Mouse (Mus musculus) heart, embryonic 13.5 days (tissue): ENCODE measurements around the gene Acp4. TPM values are rescaled to one million over a fixed set of nuclear protein-coding genes. Genes with fewer than 3 reads are reported as not detected.

Source experiments
- ATAC-seq: fragments of 200-750 bp; cut with Nextera tagmentation; 2 replicates; pipeline ENCODE4 v1.8.0; 2017; ENCODE audit warnings: moderate TSS enrichment; ENCODE audit not compliant: insufficient number of reproducible peaks, low FRiP score, low TSS enrichment; ENCODE audit errors: extremely low read depth
- H3K27ac ChIP-seq: fragments of 300-500 bp; sonication (generic); replicated peaks from 2 replicates; pipeline ENCODE4 v1.5.1; 2015; ENCODE audit warnings: moderate library complexity, mild to moderate bottlenecking, inconsistent platforms
- H3K27me3 ChIP-seq: fragments of 300-500 bp; sonication (generic); replicated peaks from 2 replicates; pipeline ENCODE4 v1.6.1; 2015; ENCODE audit warnings: mild to moderate bottlenecking, inconsistent platforms
- H3K36me3 ChIP-seq: fragments of 300-500 bp; sonication (generic); 2 replicates; pipeline ENCODE4 v1.6.1; 2015; ENCODE audit warnings: mild to moderate bottlenecking, inconsistent platforms
- H3K4me1 ChIP-seq: fragments of 300-500 bp; sonication (generic); 2 replicates; pipeline ENCODE4 v1.6.1; 2015; ENCODE audit warnings: inconsistent platforms
- H3K4me2 ChIP-seq: fragments of 300-500 bp; sonication (generic); 2 replicates; pipeline ENCODE4 v1.6.1; 2015; ENCODE audit warnings: inconsistent platforms, mild to moderate bottlenecking, moderate library complexity
- H3K4me3 ChIP-seq: fragments of 300-500 bp; sonication (generic); 2 replicates; pipeline ENCODE4 v1.5.1; 2015; ENCODE audit warnings: moderate library complexity, mild to moderate bottlenecking, inconsistent platforms
- H3K9ac ChIP-seq: fragments of 300-500 bp; sonication (generic); 2 replicates; pipeline ENCODE4 v1.6.1; 2015; ENCODE audit warnings: inconsistent platforms, mild to moderate bottlenecking, moderate library complexity
- H3K9me3 ChIP-seq: fragments of 300-500 bp; sonication (generic); 2 replicates; pipeline ENCODE4 v1.6.1; 2016; ENCODE audit warnings: inconsistent platforms
- WGBS: fragments of 180-500 bp; shearing (Covaris S2); methylation state at CpG from one replicate; pipeline ENCODE4 v1.1.7; 2015; ENCODE audit warnings: mixed read lengths; 5-methylcytosine and 5-hydroxymethylcytosine counted together
- polyA plus RNA-seq: library from polyadenylated mRNA; unstranded; fragments of >200 nt; fragmentation: Nextera tagmentation; extraction: Ambion mirVana; gene quantifications from 2 replicates; pipeline ENCODE4 v1.2.1, GENCODE M21; 2015

The Acp4 gene
- polyA plus RNA-seq, 1 experiment from 2014 or later, result not detected

GRCm38 (mm10) chr7:44281586-44281985, 24.4 kb upstream of the Acp4 start:
- 62% methylated on average over 7 of the region's 7 CpGs for WGBS

DNA sequence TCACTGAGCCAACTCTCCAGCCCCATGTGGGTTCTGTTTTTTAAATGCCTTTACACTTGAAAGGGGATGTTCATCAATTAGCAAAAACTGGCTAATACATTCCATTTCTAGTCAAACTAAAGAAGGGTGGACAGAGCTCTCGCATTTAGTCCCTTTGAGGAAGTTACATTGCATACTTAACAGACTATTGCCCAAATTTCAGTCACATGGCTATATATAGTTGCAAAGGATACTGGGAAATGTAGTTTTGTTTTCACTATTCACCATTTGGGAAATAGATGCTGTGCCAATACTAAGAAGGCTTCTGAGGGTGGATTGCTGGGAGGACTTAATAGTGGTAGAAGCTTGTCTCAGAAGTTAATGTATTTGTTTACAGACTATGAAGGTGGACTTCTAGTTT, 23.8 kb upstream of the Acp4 start:
- no peak for ATAC-seq
- Histone ChIP-seq H3K27ac (no peak overlapping the region), H3K4me2 (no peak overlapping the region), H3K4me1 (no peaks in the 10 kb centered on the region), H3K27me3 (peaks cover 30% of the 10 kb centered on the region), H3K9ac (no peak overlapping the region), H3K4me3 (no peak overlapping the region), H3K36me3 (no peaks in the 10 kb centered on the region), H3K9me3 (no peaks in the 10 kb centered on the region)
- 39% methylated on average over 1 of the region's 1 CpGs for WGBS

More at GRCm38 (mm10) chr7:44281586-44281985, 24.4 kb upstream of the Acp4 start:
- peaks cover 27% of the 10 kb centered on the region for H3K27me3 ChIP-seq
- peaks cover 2% of the 10 kb centered on the region; the same call in 1 of the 2 replicates for H3K9me3 ChIP-seq
- no peak overlapping the region for H3K4me3 ChIP-seq
- no peaks in the 10 kb centered on the region for H3K4me1 ChIP-seq
- H3K27ac ChIP-seq, result no peak overlapping the region
- ATAC-seq, result no peak
- H3K4me2 ChIP-seq, result no peak overlapping the region
- H3K9ac ChIP-seq, result no peak overlapping the region
- no peaks in the 10 kb centered on the region for H3K36me3 ChIP-seq

DNA sequence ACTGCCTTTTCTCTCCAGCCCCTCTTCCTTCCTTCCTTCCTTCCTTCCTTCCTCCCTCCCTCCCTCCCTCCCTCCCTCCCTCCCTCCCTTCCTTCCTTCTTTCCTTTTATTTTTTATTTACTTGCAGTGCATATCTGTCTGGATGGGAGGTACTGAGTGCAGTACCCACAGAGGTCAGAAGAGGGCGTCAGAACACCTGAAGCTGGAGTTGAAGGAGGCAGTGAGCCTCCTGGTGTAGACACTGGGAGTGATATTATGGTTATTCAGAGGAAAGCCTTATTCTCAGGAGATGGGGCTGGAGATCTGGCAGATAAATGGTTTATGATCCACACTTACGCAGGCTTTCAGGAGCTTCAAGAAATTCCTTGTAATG, 20.1 kb upstream of the Acp4 start:
- H3K9me3 ChIP-seq, result no peaks in the 10 kb centered on the region
- no peak overlapping the region for H3K4me2 ChIP-seq
- no peak overlapping the region for H3K27ac ChIP-seq
- no peaks in the 10 kb centered on the region for H3K4me1 ChIP-seq
- no peak overlapping the region for H3K4me3 ChIP-seq
- 42% methylated on average over 2 of the region's 2 CpGs for WGBS
- H3K27me3 ChIP-seq, result peaks cover 55% of the 10 kb centered on the region
- H3K36me3 ChIP-seq, result no peaks in the 10 kb centered on the region
- no peak for ATAC-seq
- no peak overlapping the region for H3K9ac ChIP-seq

DNA sequence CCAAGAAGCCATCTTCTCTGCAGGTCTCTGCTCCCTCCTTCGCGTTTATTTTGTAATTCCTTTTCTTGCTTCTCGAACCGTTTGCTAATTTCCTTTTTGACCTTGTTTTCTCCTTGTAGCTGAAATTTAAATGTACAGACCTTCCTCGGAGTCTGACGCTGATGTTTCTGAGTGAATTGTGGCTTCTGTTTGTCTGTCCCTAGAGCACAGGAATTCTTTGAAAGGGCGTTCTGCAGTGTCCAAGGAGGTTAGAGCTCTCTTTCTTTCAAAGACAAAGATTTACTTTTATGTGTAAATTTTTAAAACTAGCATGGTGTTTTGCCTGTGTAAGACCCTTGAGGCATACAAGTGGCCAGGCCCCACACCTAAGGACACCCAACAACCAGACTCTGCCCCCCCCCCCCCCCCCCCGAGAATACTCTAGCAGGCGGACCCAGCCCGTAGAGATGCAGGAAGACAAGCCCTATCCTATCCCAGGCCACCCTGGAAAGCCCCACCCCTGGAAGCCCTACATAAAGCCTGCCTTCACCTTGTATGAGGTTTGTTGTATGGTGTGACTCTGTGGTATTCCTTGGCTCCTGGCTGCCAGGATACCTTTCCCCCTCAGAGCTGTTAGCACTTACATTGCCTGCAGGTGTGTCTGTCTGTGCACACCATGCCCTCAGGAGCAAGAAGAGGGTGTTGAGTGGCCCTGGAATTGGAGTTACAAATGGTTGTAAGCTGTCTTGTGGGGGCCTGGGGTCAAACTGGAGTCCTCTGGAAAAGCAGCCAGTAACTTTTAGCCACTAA, 19.5 kb upstream of the Acp4 start:
- Histone ChIP-seq H3K4me2 (no peak overlapping the region), H3K9ac (no peak overlapping the region)
- 65% methylated on average over 9 of the region's 10 CpGs for WGBS

GRCm38 (mm10) chr7:44275546-44275945, 18.4 kb upstream of the Acp4 start:
- H3K27ac ChIP-seq, result no peak overlapping the region
- H3K4me1 ChIP-seq, result no peaks in the 10 kb centered on the region
- WGBS, result 60% methylated on average over 3 of the region's 3 CpGs
- ATAC-seq, result no peak
- H3K9me3 ChIP-seq, result no peaks in the 10 kb centered on the region
- no peaks in the 10 kb centered on the region for H3K36me3 ChIP-seq
- no peak overlapping the region for H3K4me2 ChIP-seq
- no peak overlapping the region for H3K4me3 ChIP-seq
- peaks cover 51% of the 10 kb centered on the region for H3K27me3 ChIP-seq
- H3K9ac ChIP-seq, result no peak overlapping the region

More for the DNA sequence above, 19.5 kb upstream of the Acp4 start:
- ATAC-seq, result no peak
- Histone ChIP-seq H3K27ac (no peak overlapping the region), H3K9me3 (no peaks in the 10 kb centered on the region), H3K4me1 (no peaks in the 10 kb centered on the region), H3K4me3 (no peak overlapping the region), H3K27me3 (peaks cover 53% of the 10 kb centered on the region), H3K36me3 (no peaks in the 10 kb centered on the region)

GRCm38 (mm10) chr7:44274096-44274495, 16.9 kb upstream of the Acp4 start:
- 23% methylated on average over 11 of the region's 11 CpGs for WGBS
- H3K36me3 ChIP-seq, result no peaks in the 10 kb centered on the region
- no peak overlapping the region for H3K27ac ChIP-seq
- peaks cover 47% of the 10 kb centered on the region for H3K27me3 ChIP-seq
- H3K9ac ChIP-seq, result no peak overlapping the region
- no peaks in the 10 kb centered on the region for H3K4me1 ChIP-seq
- ATAC-seq, result no peak
- H3K4me2 ChIP-seq, result no peak overlapping the region
- H3K9me3 ChIP-seq, result no peaks in the 10 kb centered on the region
- H3K4me3 ChIP-seq, result no peak overlapping the region

DNA sequence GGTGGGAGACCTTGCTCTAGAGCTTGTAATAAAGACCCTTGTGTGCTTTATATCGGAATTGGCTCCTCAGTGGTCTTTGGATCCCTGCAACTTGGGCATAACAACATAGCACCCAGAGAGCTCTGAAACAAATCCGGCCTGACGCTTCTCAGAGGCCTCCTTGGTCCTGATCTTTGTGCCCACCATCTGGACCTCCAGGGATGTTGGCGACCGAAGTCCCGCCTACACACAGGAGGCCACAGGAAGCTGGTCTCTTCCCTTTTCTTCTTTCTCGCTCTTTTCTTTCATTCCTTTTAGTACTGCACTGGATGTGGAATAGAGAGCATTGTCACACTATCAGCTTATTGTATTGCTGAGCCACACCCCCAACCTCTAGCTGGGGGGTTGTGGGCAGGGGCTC, 16.3 kb upstream of the Acp4 start:
- H3K9ac ChIP-seq, result no peak overlapping the region
- no peaks in the 10 kb centered on the region for H3K4me1 ChIP-seq
- no peaks in the 10 kb centered on the region for H3K9me3 ChIP-seq
- ATAC-seq, result no peak
- H3K27me3 ChIP-seq, result peaks cover 51% of the 10 kb centered on the region
- no peak overlapping the region for H3K4me3 ChIP-seq
- no peak overlapping the region for H3K4me2 ChIP-seq
- no peak overlapping the region for H3K27ac ChIP-seq
- 68% methylated on average over 7 of the region's 7 CpGs for WGBS
- H3K36me3 ChIP-seq, result no peaks in the 10 kb centered on the region

- Histone ChIP-seq H3K36me3 (no peaks in the 10 kb centered on the region), H3K4me1 (no peaks in the 10 kb centered on the region), H3K4me2 (no peak overlapping the region), H3K27me3 (peaks cover 55% of the 10 kb centered on the region), H3K9me3 (no peaks in the 10 kb centered on the region), H3K4me3 (no peak overlapping the region), H3K27ac (no peak overlapping the region), H3K9ac (no peak overlapping the region)
- WGBS, result 78% methylated on average over 7 of the region's 7 CpGs
- ATAC-seq, result no peak
These were observed 15.4 kb upstream of the Acp4 start for GRCm38 (mm10) chr7:44272546-44272945.

- Histone ChIP-seq H3K36me3 (no peaks in the 10 kb centered on the region), H3K27me3 (peaks cover 66% of the 10 kb centered on the region), H3K4me2 (no peak overlapping the region), H3K27ac (no peak overlapping the region), H3K4me1 (no peaks in the 10 kb centered on the region), H3K4me3 (no peak overlapping the region), H3K9me3 (no peaks in the 10 kb centered on the region), H3K9ac (no peak overlapping the region)
- 65% methylated on average over 2 of the region's 2 CpGs for WGBS
- ATAC-seq, result no peak
These were observed 14.1 kb upstream of the Acp4 start for GRCm38 (mm10) chr7:44271309-44271708.

- ATAC-seq, result no peak
- Histone ChIP-seq H3K9ac (no peak overlapping the region), H3K4me2 (no peak overlapping the region), H3K9me3 (no peaks in the 10 kb centered on the region), H3K36me3 (no peaks in the 10 kb centered on the region), H3K4me1 (no peaks in the 10 kb centered on the region), H3K27me3 (peaks cover 61% of the 10 kb centered on the region), H3K4me3 (no peak overlapping the region), H3K27ac (no peak overlapping the region)
- 77% methylated on average over 2 of the region's 2 CpGs for WGBS
These were observed 12.2 kb upstream of the Acp4 start for GRCm38 (mm10) chr7:44269397-44269796.

- H3K4me3 ChIP-seq, result no peak overlapping the region
- peaks cover 61% of the 10 kb centered on the region for H3K27me3 ChIP-seq
- ATAC-seq, result no peak
- WGBS, result 68% methylated on average over 11 of the region's 11 CpGs
- H3K4me2 ChIP-seq, result no peak overlapping the region
- no peak overlapping the region for H3K27ac ChIP-seq
- no peaks in the 10 kb centered on the region for H3K36me3 ChIP-seq
- no peak overlapping the region for H3K9ac ChIP-seq
- H3K4me1 ChIP-seq, result no peaks in the 10 kb centered on the region
- no peaks in the 10 kb centered on the region for H3K9me3 ChIP-seq
These were observed 10.9 kb upstream of the Acp4 start for GRCm38 (mm10) chr7:44268117-44268516.
